Mouse (Mus musculus) heart, adult 18-20 months (tissue): ENCODE data around the gene Sephs1. TPM values are rescaled to one million over a fixed set of nuclear protein-coding genes. Genes with fewer than 3 reads are reported as not detected.
A peak's percentile ranks its signal among the peaks of the same experiment; 100 is the strongest.
"Not testable (repeated sequence)": the region's sequence is repeated elsewhere in the genome, so short reads cannot be mapped to it uniquely, and the experiment has no call there.

Experiments used
- DNase-seq, 2 experiments: peaks; one replicate each; pipeline ENCODE4 v3.0.0; 2021 to 2022; ENCODE audit warnings: mixed read lengths in 1 of 2
- total RNA-seq, 2 experiments: library from RNA; stranded (reverse); gene quantifications; 2 replicates each; pipeline ENCODE4 v1.2.3; 2021

Gene Sephs1
- total RNA-seq, 2 experiments from 2014 or later: 12.0 to 13.0 TPM

GRCm38 (mm10) chr2:4907916-4908315, 26.6 kb downstream of the Sephs1 start:
- DNase-seq: no peak

DNA sequence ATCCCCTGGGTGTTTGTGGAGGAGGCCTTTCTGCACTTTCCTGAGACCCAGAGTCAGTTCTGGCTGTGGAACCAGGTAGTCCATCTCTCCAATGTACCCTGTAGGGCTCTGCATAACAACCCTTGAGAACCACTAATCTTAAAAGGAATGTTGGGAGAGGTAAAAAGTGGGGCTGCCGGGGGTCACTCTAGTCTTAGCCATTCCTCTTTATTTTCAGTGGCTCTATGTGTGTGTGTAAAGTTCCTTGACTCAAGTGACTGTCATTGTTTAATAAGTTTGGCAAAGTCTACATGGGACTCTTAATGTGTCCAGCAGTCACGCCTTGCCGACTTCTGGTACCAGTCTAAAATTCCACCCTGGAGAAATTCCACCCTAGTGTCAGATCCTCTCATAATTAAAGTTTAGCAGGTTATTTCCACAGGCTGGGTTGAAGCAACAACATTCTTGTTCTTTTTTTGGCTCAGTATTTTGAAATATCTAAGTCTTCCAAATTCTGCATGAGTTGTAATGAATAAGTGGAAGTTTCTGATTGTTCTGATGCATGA, 27.5 kb downstream of the Sephs1 start:
- DNase-seq: no peak

- DNase-seq: no peak
These were observed 28.5 kb downstream of the Sephs1 start for GRCm38 (mm10) chr2:4909909-4910308.

DNA sequence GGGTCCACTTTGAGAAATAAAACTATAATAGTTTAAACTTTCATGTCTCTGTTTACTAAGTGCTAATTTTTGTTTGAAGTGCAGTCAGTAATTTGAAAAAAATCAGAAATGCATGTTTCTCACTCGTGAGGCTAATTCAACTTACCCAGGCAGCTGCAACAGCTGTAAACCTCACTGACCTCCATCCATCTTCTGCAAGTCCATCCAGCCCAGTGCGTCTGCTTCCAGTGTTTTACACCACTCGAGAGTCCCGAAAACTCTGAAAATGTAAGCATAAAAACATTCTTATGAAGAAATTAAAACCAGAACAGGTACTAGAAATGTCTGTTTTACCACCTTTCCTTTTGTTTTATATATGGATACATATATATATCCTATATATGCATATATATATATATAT, 29.2 kb downstream of the Sephs1 start:
- no peak for DNase-seq

- no peak for DNase-seq
These were observed 32.6 kb downstream of the Sephs1 start for GRCm38 (mm10) chr2:4913949-4914348.

- no peak for DNase-seq
These were observed 34.7 kb downstream of the Sephs1 start for GRCm38 (mm10) chr2:4916037-4916436.

GRCm38 (mm10) chr2:4917326-4918021, 36.1 kb downstream of the Sephs1 start:
- DNase-seq: peak; percentile 57 to 84

GRCm38 (mm10) chr2:4918860-4919739, 37.7 kb downstream of the Sephs1 start, which contains the start of gene Phyh:
Phyh (plus strand) TSS chr2:4919019.
- peak; percentile 94 to 95 for DNase-seq

DNA sequence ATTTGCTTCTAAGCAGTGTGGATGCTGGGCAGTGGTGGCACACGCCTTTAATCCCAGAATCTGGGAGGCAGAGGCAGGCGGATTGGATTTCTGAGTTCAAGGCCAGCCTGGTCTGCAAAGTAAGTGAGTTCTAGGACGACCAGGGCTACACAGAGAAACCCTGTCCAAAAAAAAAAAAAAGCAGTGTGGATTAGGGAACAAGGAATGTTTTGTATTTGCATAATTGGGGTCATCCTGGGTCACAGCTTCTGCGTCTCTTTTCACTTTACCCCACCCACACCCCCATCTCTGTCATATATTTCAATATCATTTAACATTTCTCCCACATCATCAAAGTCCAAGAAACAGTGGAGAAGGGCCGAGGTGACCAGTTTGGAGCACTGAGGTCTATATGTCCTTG, 39.7 kb downstream of the Sephs1 start:
- DNase-seq: no peak

- no peak for DNase-seq
These were observed 41.3 kb downstream of the Sephs1 start for GRCm38 (mm10) chr2:4922476-4923164.

GRCm38 (mm10) chr2:4927391-4927790, 46.0 kb downstream of the Sephs1 start:
- DNase-seq: no peak

DNA sequence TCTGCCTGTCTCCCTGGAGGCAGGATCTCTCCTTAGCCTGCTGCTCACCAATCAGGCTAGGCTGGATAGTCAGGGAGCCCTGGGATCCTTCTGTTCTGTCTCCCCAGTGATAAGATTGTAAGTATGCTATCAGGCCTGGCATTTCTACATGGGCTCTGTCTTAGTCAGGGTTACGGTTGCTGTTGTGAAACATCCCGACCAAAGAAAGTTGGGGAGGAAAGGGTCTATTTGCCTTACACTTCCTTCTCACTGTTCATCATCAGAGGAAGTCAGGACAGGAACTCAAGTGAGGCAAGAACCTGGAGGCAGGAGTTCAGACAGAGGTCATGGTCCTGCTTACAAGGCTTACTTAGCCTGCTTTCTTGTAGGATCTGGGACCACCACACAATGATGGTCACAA, 47.9 kb downstream of the Sephs1 start:
- DNase-seq: no peak

DNA sequence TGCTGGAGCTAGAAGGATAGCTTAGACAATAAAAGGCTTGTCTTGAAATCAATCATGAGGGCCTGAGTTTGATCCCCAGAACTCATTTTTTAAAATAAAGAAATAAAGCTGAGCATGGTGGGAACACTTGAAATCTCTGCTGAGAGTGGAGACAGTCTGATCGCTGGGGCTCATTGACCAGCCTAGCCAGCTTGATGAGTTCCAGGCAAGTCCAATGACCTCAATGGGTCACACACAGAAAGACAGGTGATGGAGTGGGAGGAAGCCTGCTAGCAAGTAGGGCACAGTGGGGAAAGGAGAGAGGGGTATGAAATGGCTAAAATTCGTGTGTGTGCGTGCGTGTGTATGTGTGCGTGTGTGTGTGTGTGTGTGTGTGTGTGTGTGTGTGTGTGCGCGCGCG, 53.2 kb downstream of the Sephs1 start:
- DNase-seq: no peak

- no peak for DNase-seq
These were observed 56.6 kb downstream of the Sephs1 start for GRCm38 (mm10) chr2:4937931-4938330.

- no peak for DNase-seq
These were observed 59.5 kb downstream of the Sephs1 start for GRCm38 (mm10) chr2:4940861-4941260.

- not testable (repeated sequence) for DNase-seq
These were observed 68.3 kb downstream of the Sephs1 start for GRCm38 (mm10) chr2:4949691-4950090.

DNA sequence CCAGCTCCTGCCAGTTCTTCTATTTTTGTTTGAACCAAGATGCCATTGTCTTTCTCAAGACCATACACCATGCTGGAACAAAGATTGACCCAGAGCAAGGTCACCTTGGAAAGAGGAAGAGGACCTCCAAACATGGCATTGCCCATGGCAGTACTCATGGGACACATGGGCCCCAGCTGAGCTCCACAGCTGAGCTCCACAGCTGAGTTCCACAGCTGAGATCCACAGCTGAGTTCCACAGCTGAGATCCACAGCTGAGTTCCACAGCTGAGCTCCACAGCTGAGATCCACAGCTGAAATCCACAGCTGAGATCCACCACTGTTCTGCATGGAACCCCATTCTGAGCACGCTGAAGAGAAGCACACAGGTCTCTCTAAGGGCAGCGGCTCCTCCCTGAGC, 69.6 kb downstream of the Sephs1 start:
- DNase-seq: no peak

- no peak for DNase-seq
These were observed 72.9 kb downstream of the Sephs1 start for GRCm38 (mm10) chr2:4954216-4954760.

DNA sequence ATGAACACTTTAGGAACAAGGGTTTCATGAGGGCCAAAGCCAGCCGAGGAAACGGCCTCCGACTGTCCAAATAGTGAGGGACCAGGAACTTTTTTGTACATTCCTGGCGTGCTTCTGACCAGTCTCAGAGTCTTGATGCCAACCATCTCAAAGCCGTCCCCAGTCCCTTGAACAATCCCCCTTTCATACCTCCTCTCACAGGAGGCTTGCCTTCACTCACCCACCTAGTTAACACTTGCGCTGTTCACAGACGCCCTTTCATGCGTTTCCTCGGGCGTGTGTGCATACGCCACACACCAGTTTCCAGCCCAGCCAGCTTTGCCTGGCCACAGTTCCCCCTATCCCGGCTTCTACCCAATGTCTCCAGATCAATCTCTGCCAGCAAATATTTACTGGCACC, 76.7 kb downstream of the Sephs1 start:
- no peak for DNase-seq
